Mouse (Mus musculus) duodenum, adult 2 months (tissue): Measurements from ENCODE around the gene Tmem63c. TPM values are rescaled to one million over a fixed set of nuclear protein-coding genes. Genes with fewer than 3 reads are reported as not detected.

Experiments
- polyA plus RNA-seq: library from polyadenylated mRNA; depleted of rRNA; stranded (reverse); fragments of >200 nt; gene quantifications from 2 replicates; pipeline ENCODE4 v1.2.3, GENCODE M21; 2012; ENCODE audit warnings: low replicate concordance; rRNA removed

Tmem63c gene
- polyA plus RNA-seq, result 0.09 and 0.28 TPM in 2 replicates

DNA sequence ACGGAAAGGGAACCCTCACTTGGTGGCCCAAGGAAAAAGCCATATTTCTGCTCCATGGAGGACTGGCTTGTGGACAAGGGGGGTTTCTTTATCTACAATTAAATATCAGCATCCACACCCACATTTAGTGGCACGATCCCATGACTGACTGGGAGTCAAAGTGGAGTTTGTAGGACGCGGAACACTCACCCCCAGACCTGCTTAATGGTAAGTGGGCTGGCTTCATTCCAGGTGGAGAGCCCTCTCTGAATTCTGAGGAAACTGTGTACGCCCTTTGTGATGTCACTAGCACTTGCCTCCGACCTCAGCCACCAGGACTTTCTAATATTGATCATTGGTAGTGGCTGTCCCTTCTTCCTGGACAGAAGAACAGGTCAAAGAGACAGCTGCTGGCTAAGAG lies at the start of gene Tmem63c:
Tmem63c (plus strand) TSS at position 301 of the 400 bp plus-strand sequence.

DNA sequence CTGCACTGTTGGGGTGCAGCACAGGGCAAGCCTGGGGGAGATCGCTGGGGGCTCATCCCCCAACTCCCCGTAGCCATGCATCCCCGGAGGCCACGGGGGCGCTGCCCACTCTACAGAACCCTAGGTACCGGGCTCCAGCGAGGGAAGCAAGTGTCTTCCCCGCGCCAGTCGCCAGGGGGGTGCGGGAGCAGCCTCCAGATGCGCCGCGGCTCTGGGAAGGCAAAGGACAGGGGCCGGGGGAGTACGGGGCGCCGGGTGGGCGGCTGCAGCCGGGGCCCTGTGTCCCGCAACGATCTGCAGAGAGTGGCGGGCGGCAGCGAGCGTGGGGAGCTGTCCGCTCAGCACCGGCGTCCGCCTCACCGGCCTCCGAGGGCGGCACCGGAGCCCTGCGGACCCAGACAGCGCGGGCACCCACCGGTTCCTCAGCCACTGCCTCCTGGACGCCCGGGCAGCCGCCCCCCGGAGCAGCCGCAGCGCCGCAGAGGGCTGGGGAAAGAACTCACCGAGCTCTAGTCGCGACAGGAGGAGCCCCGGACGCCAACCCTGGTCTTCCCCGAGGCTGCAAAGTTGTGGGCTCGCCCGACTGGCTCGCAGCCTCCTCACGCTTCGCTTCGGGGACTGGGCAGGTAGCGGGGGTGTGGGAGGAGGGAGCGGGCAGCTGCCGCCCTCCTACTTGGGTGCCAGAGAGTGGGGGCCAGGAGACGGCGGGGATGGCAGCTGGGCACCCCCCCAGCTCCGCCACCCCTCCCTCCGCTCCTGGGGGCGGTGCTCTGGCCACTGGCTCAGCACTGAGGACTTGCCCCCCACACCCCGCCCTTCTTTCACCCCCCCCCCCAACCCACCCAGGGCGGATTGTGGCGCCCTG lies 31.0 kb upstream of the Tmem63c start, which contains the start of gene Zdhhc22:
Zdhhc22 (minus strand) TSS at position 541 of the 865 bp plus-strand sequence.

DNA sequence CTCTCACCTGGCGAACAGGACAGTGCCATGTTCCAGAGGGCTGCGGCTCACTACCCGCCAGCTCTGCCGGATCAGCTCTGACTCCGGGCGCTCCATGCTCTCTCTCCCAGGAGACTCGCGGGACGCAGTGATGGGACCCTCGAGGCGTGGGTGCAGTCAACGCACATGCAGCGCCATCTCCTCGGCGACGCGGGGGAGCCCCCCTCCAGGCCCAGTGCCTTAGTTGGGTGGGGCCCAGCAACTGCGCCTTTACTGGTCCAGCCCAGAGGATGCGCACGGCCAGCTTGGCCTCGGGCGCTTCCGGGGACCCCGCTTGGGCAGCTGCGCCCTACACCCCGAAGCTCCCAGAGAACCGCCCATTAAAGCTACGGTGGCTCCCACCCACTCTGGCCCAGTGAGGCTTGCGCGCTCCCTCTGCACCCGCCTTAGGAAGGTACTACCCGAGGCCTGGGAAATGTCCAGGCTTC lies 81.1 kb downstream of the Tmem63c start, which contains the start of gene Ngb:
Ngb (minus strand) TSS at position 375 of the 467 bp plus-strand sequence.

Other genes with a start within 250 kb of the Tmem63c start
- gene Irf2bpl, start 136.5 kb upstream of the Tmem63c start, polyA plus RNA-seq, result 20.6 and 25.6 TPM in 2 replicates
- gene Cipc, start 74.3 kb upstream of the Tmem63c start, polyA plus RNA-seq, result 14.6 and 21.0 TPM in 2 replicates
- gene Zdhhc22, start 30.9 kb upstream of the Tmem63c start, polyA plus RNA-seq, result not detected in 2 replicates
- gene Ngb, start 81.2 kb downstream of the Tmem63c start, polyA plus RNA-seq, result 3.3 and 3.7 TPM in 2 replicates
- gene Gstz1, start 125.8 kb downstream of the Tmem63c start, polyA plus RNA-seq, result 31.7 and 33.0 TPM in 2 replicates
- 4.8 and 7.1 TPM in 2 replicates for gene Pomt2, start 126.6 kb downstream of the Tmem63c start, polyA plus RNA-seq
- not detected in 2 replicates for gene Samd15, start 178.4 kb downstream of the Tmem63c start, polyA plus RNA-seq
- gene Tmed8, start 179.1 kb downstream of the Tmem63c start, polyA plus RNA-seq, result 0.31 and 0.55 TPM in 2 replicates
- 0.08 and 0.82 TPM in 2 replicates for gene Noxred1, start 217.4 kb downstream of the Tmem63c start, polyA plus RNA-seq
- 15.0 and 21.8 TPM in 2 replicates for gene Vipas39, start 244.9 kb downstream of the Tmem63c start, polyA plus RNA-seq
- 16.8 and 18.5 TPM in 2 replicates for gene Ahsa1, start 245.1 kb downstream of the Tmem63c start, polyA plus RNA-seq